Mouse (Mus musculus): ENCODE data around the gene Bcar1. TPM values are rescaled to one million over a fixed set of nuclear protein-coding genes. Genes with fewer than 3 reads are reported as not detected.
A peak's percentile ranks its signal among the peaks of the same experiment; 100 is the strongest.

Gene Bcar1
- total RNA-seq, 2 experiments from 2014 or later: 66.1 to 69.7 TPM

GRCm38 (mm10) chr8:111779690-111780089 is 36.1 kb upstream of the Bcar1 start:
- TF ChIP-seq CTCF (conservative IDR thresholded peaks at IDR 0.05): no peak
- H3K27ac ChIP-seq: no peak overlapping the region
- DNase-seq (ENCODE audit: low spot score in 2 of 2): no peak
- no peak overlapping the region for H3K4me3 ChIP-seq

GRCm38 (mm10) chr8:111778801-111779200 is 35.2 kb upstream of the Bcar1 start:
- no peak for DNase-seq (ENCODE audit: low spot score in 2 of 2)
- H3K27ac ChIP-seq: no peak overlapping the region; the same call in 1 of the 2 replicates
- 0 out of 2 replicates have a peak, but pooled peaks have one; percentile 7 for TF ChIP-seq CTCF (conservative IDR thresholded peaks at IDR 0.05)
- no peak overlapping the region for H3K4me3 ChIP-seq

GRCm38 (mm10) chr8:111776492-111776891 is 32.9 kb upstream of the Bcar1 start:
- H3K4me3 ChIP-seq: no peak overlapping the region
- no peak for TF ChIP-seq CTCF (conservative IDR thresholded peaks at IDR 0.05)

GRCm38 (mm10) chr8:111775766-111776165 is 32.2 kb upstream of the Bcar1 start:
- DNase-seq (ENCODE audit: low spot score in 2 of 2): no peak
- Histone ChIP-seq H3K4me3 (no peak overlapping the region), H3K27ac (no peak overlapping the region)
- TF ChIP-seq CTCF (conservative IDR thresholded peaks at IDR 0.05): no peak

More at GRCm38 (mm10) chr8:111776492-111776891, 32.9 kb upstream of the Bcar1 start:
- no peak overlapping the region for H3K27ac ChIP-seq
- DNase-seq (ENCODE audit: low spot score in 2 of 2): no peak

- no peak for DNase-seq (ENCODE audit: low spot score in 2 of 2)
- no peak for TF ChIP-seq CTCF (conservative IDR thresholded peaks at IDR 0.05)
- Histone ChIP-seq H3K4me3 (no peak overlapping the region), H3K27ac (no peak overlapping the region)
Measured at GRCm38 (mm10) chr8:111773476-111773875, 29.9 kb upstream of the Bcar1 start.

GRCm38 (mm10) chr8:111773057-111773456 is 29.4 kb upstream of the Bcar1 start:
- TF ChIP-seq CTCF (conservative IDR thresholded peaks at IDR 0.05): no peak
- Histone ChIP-seq H3K4me3 (no peak overlapping the region), H3K27ac (no peak overlapping the region)
- DNase-seq (ENCODE audit: low spot score in 2 of 2): no peak

GRCm38 (mm10) chr8:111772083-111772482 is 28.5 kb upstream of the Bcar1 start:
- no peak for TF ChIP-seq CTCF (conservative IDR thresholded peaks at IDR 0.05)
- no peak for DNase-seq (ENCODE audit: low spot score in 2 of 2)
- H3K4me3 ChIP-seq: no peak overlapping the region
- no peak overlapping the region for H3K27ac ChIP-seq

- peak overlapping the region; percentile 36; the same call in 1 of the 2 replicates for H3K27ac ChIP-seq
- H3K4me3 ChIP-seq: no peak overlapping the region
- no peak for TF ChIP-seq CTCF (conservative IDR thresholded peaks at IDR 0.05)
- DNase-seq (ENCODE audit: low spot score in 2 of 2): no peak
Measured at GRCm38 (mm10) chr8:111771625-111772020, 28.0 kb upstream of the Bcar1 start.

- no peak overlapping the region for H3K4me3 ChIP-seq
- peak overlapping the region; percentile 36; the same call in 1 of the 2 replicates for H3K27ac ChIP-seq
- DNase-seq (ENCODE audit: low spot score in 2 of 2): no peak
- TF ChIP-seq CTCF (conservative IDR thresholded peaks at IDR 0.05): no peak
Measured at GRCm38 (mm10) chr8:111770958-111771624, 27.5 kb upstream of the Bcar1 start.

GRCm38 (mm10) chr8:111769764-111770428 is 26.3 kb upstream of the Bcar1 start:
- no peak overlapping the region for H3K4me3 ChIP-seq
- peak in 1 of 2 experiments; percentile 54 for DNase-seq (ENCODE audit: low spot score in 2 of 2)
- H3K27ac ChIP-seq: peak overlapping the region; percentile 74
- TF ChIP-seq CTCF (conservative IDR thresholded peaks at IDR 0.05): no peak

- Histone ChIP-seq H3K27ac (peak overlapping the region; percentile 74), H3K4me3 (no peak overlapping the region)
- no peak for TF ChIP-seq CTCF (conservative IDR thresholded peaks at IDR 0.05)
- no peak for DNase-seq (ENCODE audit: low spot score in 2 of 2)
Measured at GRCm38 (mm10) chr8:111769296-111769695, 25.7 kb upstream of the Bcar1 start.

- DNase-seq (ENCODE audit: low spot score in 2 of 2): no peak
- no peak for TF ChIP-seq CTCF (conservative IDR thresholded peaks at IDR 0.05)
- Histone ChIP-seq H3K4me3 (no peak overlapping the region), H3K27ac (no peak overlapping the region; the same call in 1 of the 2 replicates)
Measured at GRCm38 (mm10) chr8:111768651-111769050, 25.0 kb upstream of the Bcar1 start.

GRCm38 (mm10) chr8:111765616-111766015 is 22.0 kb upstream of the Bcar1 start:
- no peak for TF ChIP-seq CTCF (conservative IDR thresholded peaks at IDR 0.05)
- no peak overlapping the region for H3K27ac ChIP-seq
- DNase-seq (ENCODE audit: low spot score in 2 of 2): no peak
- H3K4me3 ChIP-seq: no peak overlapping the region

- TF ChIP-seq CTCF (conservative IDR thresholded peaks at IDR 0.05): no peak
- no peak for DNase-seq (ENCODE audit: low spot score in 2 of 2)
- Histone ChIP-seq H3K27ac (no peak overlapping the region), H3K4me3 (no peak overlapping the region)
Measured at GRCm38 (mm10) chr8:111765096-111765495, 21.5 kb upstream of the Bcar1 start.

Measured in layer of hippocampus, adult 2 months (tissue).